Mouse (Mus musculus) kidney, adult 2 months (tissue): ENCODE measurements around the gene Cldnd2.

ENCODE experiments used
- CTCF ChIP-seq: fragments of 200-500 bp; conservative IDR thresholded peaks from 2 replicates; pipeline ENCODE4 v1.5.1; 2011; ENCODE audit warnings: low read depth, mild to moderate bottlenecking, control low read depth, low read length, moderate library complexity, mixed read lengths; ENCODE audit not compliant: insufficient read depth, insufficient read length
- POLR2A ChIP-seq: fragments of 200-500 bp; IDR thresholded peaks from one replicate; pipeline ENCODE4 v1.6.1; 2011; ENCODE audit warnings: low read depth, low read length, control low read depth

DNA sequence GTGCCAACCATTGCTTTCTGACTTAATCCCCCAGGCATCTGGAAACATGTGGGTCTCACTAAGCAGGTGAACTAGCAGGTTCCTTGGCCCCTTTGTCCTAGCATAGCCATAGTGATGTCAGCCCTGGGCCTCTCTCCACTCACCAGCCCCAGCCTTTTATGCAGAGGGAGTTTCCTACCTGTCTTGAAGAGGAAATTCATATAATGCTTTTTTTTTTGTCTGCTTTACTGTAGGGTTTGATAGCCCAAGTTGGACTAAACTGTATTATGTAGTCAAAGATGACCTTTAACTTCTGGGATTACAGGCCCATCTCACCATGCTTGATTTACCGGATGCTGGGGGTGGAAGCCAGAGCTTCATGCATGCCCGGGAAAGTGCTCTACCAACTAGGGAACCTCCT, 9.2 kb downstream of the Cldnd2 start:
- TF ChIP-seq POLR2A = no peak
- TF ChIP-seq CTCF = no peak
